Mouse (Mus musculus): Measurements from ENCODE around the gene Slc25a5.

The Slc25a5 gene

DNA sequence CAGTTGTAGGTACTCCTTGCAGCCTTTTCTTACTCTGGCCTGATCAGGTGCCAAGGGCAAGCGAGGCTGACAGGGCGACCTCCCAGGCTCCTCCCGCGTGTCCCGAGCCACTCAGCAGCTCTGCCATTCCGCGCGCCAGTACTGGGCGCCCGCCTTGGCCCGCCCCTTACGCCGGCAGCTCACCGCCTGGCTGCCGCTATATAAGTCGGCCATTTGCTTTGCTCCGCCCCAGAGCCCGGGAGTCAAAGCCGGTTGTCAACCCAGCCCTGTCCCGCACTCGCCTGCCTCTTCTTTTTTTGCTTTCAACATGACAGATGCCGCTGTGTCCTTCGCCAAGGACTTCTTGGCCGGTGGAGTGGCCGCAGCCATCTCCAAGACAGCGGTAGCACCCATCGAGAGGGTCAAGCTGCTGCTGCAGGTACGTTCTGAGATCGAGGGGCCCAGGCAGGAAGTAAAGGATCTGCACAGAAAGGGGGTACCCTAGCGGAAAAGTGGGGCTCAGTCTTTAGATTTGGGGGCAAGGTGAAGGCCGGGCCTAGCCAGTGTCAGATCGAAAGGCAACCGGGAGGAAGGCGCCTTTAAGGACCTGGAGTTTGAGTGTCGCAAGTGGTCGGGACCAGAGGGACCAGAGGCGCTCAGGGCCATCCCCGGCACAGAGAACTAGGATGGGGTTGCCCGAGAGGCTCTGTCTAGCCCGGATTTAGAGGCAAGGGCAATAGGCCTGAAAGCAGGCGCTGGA lies at the start of gene Slc25a5:
Gene Slc25a5 (plus strand): TSS at position 228 of the 739 bp plus-strand sequence.
- no peaks in the 10 kb centered on the region for H3K36me3 ChIP-seq (ENCODE audit: control insufficient read depth, insufficient read depth, low read length, poor library complexity, severe bottlenecking)
- no peaks in the 10 kb centered on the region for H3K27me3 ChIP-seq (ENCODE audit: control insufficient read depth, insufficient read depth, low read length, poor library complexity, severe bottlenecking)
- peak; percentile 90 for DNase-seq (ENCODE audit: low read depth, low spot score)

DNA sequence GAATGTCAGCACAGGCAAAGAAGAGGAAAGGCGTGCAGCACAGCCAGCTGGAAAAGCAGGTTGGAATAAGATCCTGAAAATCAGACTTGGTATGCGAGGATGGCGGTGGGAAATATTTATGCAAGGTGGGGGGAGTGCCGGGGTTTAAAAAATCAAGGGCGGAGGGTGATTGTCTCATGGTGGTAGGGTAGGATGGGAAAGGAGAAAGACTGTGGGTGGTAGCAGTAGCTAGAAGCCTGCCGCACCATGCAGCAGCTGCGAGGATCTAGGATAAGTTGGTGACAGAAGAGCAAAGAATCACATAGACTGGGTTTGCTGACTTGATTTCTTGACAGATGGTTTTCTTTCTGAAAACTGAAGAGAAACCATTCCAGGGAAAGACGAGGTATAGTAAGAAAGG lies 48.7 kb upstream of the Slc25a5 start:
- Histone ChIP-seq H3K27me3 (ENCODE audit: control insufficient read depth, insufficient read depth, low read length, poor library complexity, severe bottlenecking) (no peaks in the 10 kb centered on the region), H3K36me3 (ENCODE audit: control insufficient read depth, insufficient read depth, low read length, poor library complexity, severe bottlenecking) (no peaks in the 10 kb centered on the region)
- DNase-seq (ENCODE audit: low read depth, low spot score), result no peak

DNA sequence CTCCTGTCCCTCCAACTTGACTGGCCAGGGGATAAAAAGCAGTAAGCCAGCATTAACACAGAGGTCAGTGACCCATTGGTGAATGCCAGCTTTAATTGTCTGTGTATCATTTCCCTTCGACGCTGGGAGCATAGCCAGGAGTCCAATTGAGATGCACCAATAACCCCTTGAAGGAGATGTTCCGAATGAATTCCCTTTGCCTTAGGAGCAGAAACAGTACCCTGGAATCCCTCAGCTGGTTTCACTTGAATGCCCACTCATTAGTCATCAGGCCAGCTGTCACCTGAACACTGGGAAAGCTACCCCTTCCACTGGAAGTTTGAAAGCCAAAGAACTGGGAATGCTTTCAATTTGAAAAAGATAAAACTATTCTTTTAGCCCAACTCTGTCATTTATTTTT lies 46.9 kb upstream of the Slc25a5 start:
- Histone ChIP-seq H3K36me3 (ENCODE audit: control insufficient read depth, insufficient read depth, low read length, poor library complexity, severe bottlenecking) (no peaks in the 10 kb centered on the region), H3K27me3 (ENCODE audit: control insufficient read depth, insufficient read depth, low read length, poor library complexity, severe bottlenecking) (no peaks in the 10 kb centered on the region)
- no peak for DNase-seq (ENCODE audit: low read depth, low spot score)

DNA sequence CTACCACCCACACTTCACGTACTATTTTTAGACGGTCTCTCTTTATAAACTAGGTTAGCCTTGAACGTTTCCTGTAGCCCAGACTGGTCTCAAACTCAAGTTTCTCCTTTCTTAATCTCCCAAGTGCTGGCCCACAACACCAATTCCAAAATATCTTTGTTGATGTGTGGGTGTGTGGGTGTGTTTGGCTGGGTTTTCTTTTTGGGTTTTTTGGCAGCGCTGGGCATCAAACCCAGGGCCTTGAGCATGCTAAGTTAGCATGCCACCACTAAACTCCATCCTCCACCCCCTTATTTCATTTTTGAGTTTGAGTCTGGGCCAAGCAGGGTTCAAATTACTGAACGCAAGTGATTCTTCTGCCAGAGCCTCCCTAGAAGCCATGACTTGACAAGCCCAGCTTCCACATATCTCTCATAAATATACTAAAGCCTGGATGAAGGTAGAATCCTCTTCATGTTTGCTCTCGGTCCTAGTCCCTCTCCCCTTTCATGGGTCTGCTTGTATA lies 46.1 kb upstream of the Slc25a5 start:
- no peaks in the 10 kb centered on the region for H3K36me3 ChIP-seq (ENCODE audit: control insufficient read depth, insufficient read depth, low read length, poor library complexity, severe bottlenecking)
- DNase-seq (ENCODE audit: low read depth, low spot score), result no peak
- no peaks in the 10 kb centered on the region for H3K27me3 ChIP-seq (ENCODE audit: control insufficient read depth, insufficient read depth, low read length, poor library complexity, severe bottlenecking)

DNA sequence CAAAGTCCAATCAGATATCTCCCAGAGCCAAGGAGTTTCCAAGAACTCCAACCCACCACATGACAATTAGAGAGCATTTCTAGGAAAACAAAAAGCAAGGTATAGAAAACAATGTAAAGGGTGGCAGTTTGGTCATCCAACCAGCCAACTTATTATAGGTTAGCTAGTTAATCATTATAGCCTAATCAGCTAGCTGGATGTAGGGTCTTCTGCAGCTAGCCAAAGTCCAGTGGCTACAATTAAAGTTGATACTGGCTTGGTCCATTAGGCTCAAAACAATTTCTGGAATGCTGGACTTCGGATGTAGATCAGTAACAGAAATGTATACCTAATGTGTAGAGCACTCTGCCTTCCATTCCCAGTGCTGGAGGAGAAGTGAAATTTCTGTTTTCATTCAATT lies 44.9 kb upstream of the Slc25a5 start:
- Histone ChIP-seq H3K27me3 (ENCODE audit: control insufficient read depth, insufficient read depth, low read length, poor library complexity, severe bottlenecking) (no peaks in the 10 kb centered on the region), H3K36me3 (ENCODE audit: control insufficient read depth, insufficient read depth, low read length, poor library complexity, severe bottlenecking) (no peaks in the 10 kb centered on the region)
- no peak for DNase-seq (ENCODE audit: low read depth, low spot score)

DNA sequence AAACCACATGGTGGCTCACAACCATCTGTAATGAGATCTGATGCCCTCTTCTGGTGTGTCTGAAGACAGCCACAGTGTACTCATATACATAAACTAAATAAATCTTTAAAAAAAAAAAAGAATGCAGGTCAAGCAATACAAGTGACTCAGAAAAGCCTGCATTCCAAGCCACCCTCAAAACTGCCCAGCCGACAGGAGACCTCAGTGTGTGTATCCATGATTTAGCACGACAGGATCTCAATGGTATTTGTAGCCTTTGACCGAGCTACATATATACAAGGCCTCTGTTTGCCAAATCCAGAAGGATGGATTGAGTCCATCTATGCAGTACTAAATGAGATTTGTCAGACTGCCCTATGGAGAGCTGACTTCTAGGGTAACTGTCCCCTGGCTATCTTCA lies 42.9 kb upstream of the Slc25a5 start:
- no peaks in the 10 kb centered on the region for H3K27me3 ChIP-seq (ENCODE audit: control insufficient read depth, insufficient read depth, low read length, poor library complexity, severe bottlenecking)
- no peak for DNase-seq (ENCODE audit: low read depth, low spot score)
- no peaks in the 10 kb centered on the region for H3K36me3 ChIP-seq (ENCODE audit: control insufficient read depth, insufficient read depth, low read length, poor library complexity, severe bottlenecking)

DNA sequence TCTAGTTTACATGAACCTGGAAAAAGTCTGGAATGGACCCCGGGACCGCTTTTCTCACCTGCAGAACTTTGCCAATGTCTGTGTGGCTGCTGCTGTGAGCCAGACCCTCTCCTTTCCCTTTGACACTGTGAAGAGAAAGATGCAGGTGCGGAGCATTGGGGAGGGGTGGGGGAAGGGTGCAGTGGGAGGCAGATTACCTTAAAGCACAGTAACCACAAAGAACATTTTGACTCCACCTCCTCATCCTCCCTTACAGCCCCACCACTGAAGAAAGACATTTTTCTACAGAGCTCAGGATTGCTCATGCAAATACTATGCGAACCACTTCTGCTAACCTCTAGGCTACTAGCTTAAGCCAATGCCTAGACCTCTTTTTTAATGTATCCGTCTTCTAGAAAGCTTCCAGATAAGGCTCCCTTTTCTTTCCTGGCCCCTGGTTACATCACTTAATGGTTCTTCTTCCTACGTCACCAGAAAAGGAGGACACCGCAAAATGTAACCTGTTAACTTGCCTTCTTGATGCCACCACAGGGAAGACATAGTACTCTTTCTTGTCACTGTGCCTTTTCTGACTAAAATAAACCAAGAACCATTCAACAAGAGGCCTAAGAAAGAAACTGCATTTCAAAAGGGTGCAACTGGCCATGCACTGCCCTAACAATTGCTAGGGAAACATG lies 37.5 kb upstream of the Slc25a5 start:
- H3K27me3 ChIP-seq (ENCODE audit: control insufficient read depth, insufficient read depth, low read length, poor library complexity, severe bottlenecking), result no peaks in the 10 kb centered on the region
- peak; percentile 20 for DNase-seq (ENCODE audit: low read depth, low spot score)
- no peaks in the 10 kb centered on the region for H3K36me3 ChIP-seq (ENCODE audit: control insufficient read depth, insufficient read depth, low read length, poor library complexity, severe bottlenecking)

DNA sequence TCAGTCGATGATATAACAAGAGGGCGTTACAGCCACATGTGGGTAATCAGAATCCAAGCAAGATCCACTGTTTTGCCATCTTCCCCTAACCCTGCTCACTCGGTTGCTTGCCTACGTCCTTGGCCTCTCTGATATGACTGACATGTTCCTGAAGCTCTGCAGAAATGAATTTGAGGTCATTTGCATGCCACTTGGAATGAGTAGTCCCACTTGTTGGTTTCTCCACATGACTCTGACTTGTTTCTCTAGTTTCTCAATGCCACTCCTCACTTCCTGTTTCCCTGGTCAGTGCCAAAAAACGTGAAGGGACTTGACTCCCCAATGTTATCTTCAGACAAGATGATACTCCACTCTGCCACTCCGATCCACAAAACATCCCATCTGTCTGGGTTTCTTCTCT lies 36.9 kb upstream of the Slc25a5 start:
- peak; percentile 13 for DNase-seq (ENCODE audit: low read depth, low spot score)
- Histone ChIP-seq H3K27me3 (ENCODE audit: control insufficient read depth, insufficient read depth, low read length, poor library complexity, severe bottlenecking) (no peaks in the 10 kb centered on the region), H3K36me3 (ENCODE audit: control insufficient read depth, insufficient read depth, low read length, poor library complexity, severe bottlenecking) (no peaks in the 10 kb centered on the region)

DNA sequence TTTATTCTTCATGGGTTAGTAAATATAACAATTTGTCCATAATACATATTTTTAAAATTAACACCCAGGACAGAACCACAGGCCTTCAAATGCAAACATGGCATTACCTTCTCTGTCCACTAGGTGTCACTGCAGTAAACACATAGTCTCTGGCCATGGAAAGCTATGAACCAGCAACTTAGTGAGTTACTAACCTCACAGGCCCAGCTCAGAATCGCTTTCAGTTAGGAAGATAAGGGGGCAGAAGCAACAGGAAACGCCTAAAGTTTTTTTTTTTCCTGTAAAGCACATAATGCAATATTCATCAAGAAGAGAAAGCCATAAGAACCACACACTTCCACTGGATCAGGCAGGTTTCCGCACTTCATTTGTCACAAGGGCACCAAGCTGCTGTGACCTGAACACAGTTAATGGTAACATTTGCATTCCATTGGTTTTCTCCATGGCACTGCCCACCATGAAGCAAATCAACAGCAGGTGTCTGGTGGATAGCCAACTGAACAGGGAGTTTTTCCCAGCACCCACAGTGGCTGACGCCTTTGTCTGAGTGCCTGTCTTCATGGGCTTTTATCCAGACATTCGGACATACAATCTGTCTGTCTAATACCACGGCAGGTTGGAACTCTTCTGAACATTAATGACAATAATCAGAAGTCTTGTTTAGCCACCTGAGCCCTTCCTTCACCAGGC lies 34.4 kb upstream of the Slc25a5 start:
- DNase-seq (ENCODE audit: low read depth, low spot score), result peak; percentile 80
- no peaks in the 10 kb centered on the region for H3K36me3 ChIP-seq (ENCODE audit: control insufficient read depth, insufficient read depth, low read length, poor library complexity, severe bottlenecking)
- no peaks in the 10 kb centered on the region for H3K27me3 ChIP-seq (ENCODE audit: control insufficient read depth, insufficient read depth, low read length, poor library complexity, severe bottlenecking)

DNA sequence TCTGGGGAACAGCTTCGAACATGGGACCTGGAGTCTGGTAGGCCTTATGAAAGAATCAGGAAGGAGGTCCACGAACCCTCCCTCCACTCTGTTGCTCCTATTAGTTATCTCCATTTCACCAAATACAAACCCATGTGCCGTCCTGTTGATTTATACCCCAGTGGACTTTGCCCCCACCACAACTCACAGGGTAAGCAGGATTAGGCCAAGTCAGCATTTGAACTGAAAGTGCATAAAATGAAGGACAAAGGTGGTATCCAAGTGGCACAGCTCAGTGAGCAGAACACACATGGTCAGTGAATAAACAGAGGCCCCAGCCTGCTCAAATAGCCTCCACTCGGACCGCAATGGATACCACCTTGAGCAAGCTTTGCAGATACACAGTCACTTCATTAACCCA lies 33.2 kb upstream of the Slc25a5 start:
- DNase-seq (ENCODE audit: low read depth, low spot score), result no peak
- no peaks in the 10 kb centered on the region for H3K27me3 ChIP-seq (ENCODE audit: control insufficient read depth, insufficient read depth, low read length, poor library complexity, severe bottlenecking)

DNA sequence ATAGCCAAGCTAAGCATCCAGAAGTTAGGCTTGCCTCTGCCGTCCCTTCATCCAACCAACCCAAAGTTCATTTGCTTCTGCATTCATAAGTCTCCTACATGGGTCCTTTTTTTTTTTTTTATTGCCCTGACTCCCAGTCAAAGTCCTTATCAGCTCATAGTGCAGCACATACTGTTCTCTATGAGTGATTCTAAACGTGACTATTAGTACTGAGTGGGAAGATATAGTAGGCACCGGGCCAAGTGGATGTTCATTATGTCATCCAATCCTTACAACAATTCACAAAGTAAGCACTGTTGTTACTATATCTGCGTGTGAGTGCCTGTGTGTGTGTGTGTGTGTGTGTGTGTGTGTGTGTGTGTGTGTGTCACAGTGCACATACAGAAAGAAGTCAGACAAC lies 32.6 kb upstream of the Slc25a5 start:
- DNase-seq (ENCODE audit: low read depth, low spot score), result no peak
- Histone ChIP-seq H3K36me3 (ENCODE audit: control insufficient read depth, insufficient read depth, low read length, poor library complexity, severe bottlenecking) (no peaks in the 10 kb centered on the region), H3K27me3 (ENCODE audit: control insufficient read depth, insufficient read depth, low read length, poor library complexity, severe bottlenecking) (no peaks in the 10 kb centered on the region)

More for the DNA sequence above, 33.2 kb upstream of the Slc25a5 start:
- H3K36me3 ChIP-seq (ENCODE audit: control insufficient read depth, insufficient read depth, low read length, poor library complexity, severe bottlenecking), result no peaks in the 10 kb centered on the region

DNA sequence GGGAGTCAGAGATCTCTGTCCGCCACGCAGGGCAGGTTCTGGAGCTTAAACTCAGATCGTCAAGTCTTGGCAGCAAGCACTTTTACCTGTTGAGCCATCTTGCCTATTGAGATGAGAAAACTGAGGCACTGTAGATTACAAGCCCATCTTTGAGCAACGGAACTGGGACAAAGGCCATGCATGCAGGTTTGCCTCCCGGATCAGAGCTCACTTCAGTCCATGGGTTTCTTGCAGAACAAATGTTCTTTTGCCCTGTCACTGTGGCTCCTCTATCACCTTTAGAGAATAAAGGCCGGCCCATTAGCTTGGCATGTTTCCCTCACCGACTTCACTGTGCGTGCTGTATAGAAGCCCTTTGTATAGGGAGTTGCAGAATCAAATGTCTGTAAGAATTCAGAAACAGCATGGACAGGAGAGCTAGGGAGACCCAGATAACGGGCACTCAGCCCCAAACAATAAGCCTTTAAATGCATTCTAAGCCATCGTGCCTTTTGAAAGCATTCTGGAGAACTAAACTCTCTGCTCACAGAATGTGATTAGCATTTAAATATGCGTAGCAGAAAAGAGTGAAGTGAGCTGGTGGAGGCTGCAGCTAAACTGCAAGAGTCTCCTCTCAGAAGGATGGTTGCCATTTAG lies 32.0 kb upstream of the Slc25a5 start:
- no peak for DNase-seq (ENCODE audit: low read depth, low spot score)
- H3K36me3 ChIP-seq (ENCODE audit: control insufficient read depth, insufficient read depth, low read length, poor library complexity, severe bottlenecking), result no peaks in the 10 kb centered on the region
- H3K27me3 ChIP-seq (ENCODE audit: control insufficient read depth, insufficient read depth, low read length, poor library complexity, severe bottlenecking), result no peaks in the 10 kb centered on the region

DNA sequence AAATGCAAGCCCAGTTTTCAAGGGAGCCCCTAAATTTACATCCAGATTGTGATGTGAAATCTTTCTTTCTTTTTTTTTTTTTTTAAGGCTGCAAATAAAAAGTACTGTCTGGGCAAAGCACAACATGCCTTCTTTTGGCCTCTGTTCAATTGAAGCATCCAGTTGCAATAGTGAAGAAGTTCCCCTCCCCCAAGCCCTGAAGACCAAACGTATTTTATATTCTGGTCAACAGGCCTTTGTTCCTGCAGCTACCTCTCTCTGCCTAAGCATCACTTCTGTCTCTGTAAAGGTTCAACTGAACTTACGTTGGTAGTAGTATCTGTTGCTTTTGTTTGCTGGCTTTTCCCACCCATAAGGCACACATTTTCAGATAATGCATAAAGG lies 31.5 kb upstream of the Slc25a5 start:
- no peaks in the 10 kb centered on the region for H3K27me3 ChIP-seq (ENCODE audit: control insufficient read depth, insufficient read depth, low read length, poor library complexity, severe bottlenecking)
- no peak for DNase-seq (ENCODE audit: low read depth, low spot score)
- H3K36me3 ChIP-seq (ENCODE audit: control insufficient read depth, insufficient read depth, low read length, poor library complexity, severe bottlenecking), result no peaks in the 10 kb centered on the region

DNA sequence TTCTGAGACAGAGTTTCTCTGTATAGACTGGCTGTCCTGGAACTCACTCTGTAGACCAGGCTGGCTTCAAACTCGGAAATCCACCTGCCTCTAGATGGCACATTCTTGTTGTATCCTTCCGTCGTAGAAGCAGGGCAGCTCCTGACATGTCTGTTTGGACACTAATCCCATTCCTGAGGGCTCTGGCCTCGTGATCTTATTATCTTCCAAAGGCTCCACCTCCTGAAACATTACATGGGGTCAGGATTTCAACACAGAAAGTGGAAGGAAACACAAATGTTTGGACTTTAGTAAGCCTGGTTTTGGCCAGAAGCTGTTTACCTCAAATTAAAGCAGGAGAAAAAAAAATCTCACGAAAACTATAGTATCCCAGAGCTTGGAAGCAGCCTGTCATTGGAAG lies 28.1 kb upstream of the Slc25a5 start:
- Histone ChIP-seq H3K36me3 (ENCODE audit: control insufficient read depth, insufficient read depth, low read length, poor library complexity, severe bottlenecking) (no peaks in the 10 kb centered on the region), H3K27me3 (ENCODE audit: control insufficient read depth, insufficient read depth, low read length, poor library complexity, severe bottlenecking) (no peaks in the 10 kb centered on the region)
- DNase-seq (ENCODE audit: low read depth, low spot score), result no peak

DNA sequence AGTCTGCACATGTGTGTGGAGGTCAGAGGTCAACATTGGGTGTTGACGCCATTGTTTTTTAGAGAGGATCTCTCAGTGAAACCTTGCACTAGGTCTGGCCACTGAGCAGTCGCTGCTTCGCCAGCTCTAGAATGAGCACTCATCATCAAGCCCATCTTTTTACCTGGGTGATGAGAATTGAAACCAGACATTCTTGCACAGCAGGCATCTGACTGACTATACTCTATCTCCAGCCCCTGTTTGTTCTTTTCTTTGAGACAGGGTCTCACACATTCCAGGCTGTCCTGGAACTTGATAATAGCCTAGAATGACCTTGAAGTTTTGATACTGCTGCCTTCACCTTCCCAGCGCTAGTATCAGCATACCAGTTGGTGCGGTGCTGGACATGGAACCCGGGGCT lies 22.9 kb upstream of the Slc25a5 start:
- Histone ChIP-seq H3K36me3 (ENCODE audit: control insufficient read depth, insufficient read depth, low read length, poor library complexity, severe bottlenecking) (no peaks in the 10 kb centered on the region), H3K27me3 (ENCODE audit: control insufficient read depth, insufficient read depth, low read length, poor library complexity, severe bottlenecking) (no peaks in the 10 kb centered on the region)
- no peak for DNase-seq (ENCODE audit: low read depth, low spot score)

Data from splenic B cell, adult 2 months (primary cell).